Comparison of ENCODE assay signal across 27 mouse cellular contexts in genomic region chr3:30748316-30748715, GRCm38 (mm10). TPM values are rescaled to one million over a fixed set of nuclear protein-coding genes. Genes with fewer than 3 reads are reported as not detected.
DNase-seq lines count a peak whose midpoint lies in the region; ATAC-seq lines count a peak whose summit lies in the region.
"Had no signal": no experiment of that assay in that cellular context is flagged by ENCODE, and none has a peak within 500 bp of the region (broad histone marks: within the 10 kb centered on the region; RNA-seq: fewer than 3 reads in every experiment).

No protein-coding gene starts in this region.

- no peak overlapping the region for H3K27ac ChIP-seq in intestine, embryonic 15.5 days
- H3K27ac ChIP-seq in intestine, embryonic 16.5 days (ENCODE audit: low read length) = no peak overlapping the region
- H3K27ac ChIP-seq in midbrain, embryonic 11.5 days (ENCODE audit: low read depth, low read length) = no peak overlapping the region
- H3K27ac ChIP-seq: embryonic facial prominence, embryonic 10.5 days; embryonic facial prominence, embryonic 12.5 days; forebrain, embryonic 13.5 days; forebrain, embryonic 15.5 days had no signal

- H3K4me3 ChIP-seq in intestine, embryonic 15.5 days (replicated peaks) = no peak overlapping the region
- H3K4me3 ChIP-seq in intestine, embryonic 16.5 days (ENCODE audit: low read length) = no peak overlapping the region
- H3K4me3 ChIP-seq in midbrain, embryonic 11.5 days (ENCODE audit: low read depth, low read length) = no peak overlapping the region
- H3K4me3 ChIP-seq: embryonic facial prominence, embryonic 10.5 days; embryonic facial prominence, embryonic 12.5 days; forebrain, embryonic 13.5 days; forebrain, embryonic 15.5 days had no signal

- H3K9ac ChIP-seq in intestine, embryonic 15.5 days = no peak overlapping the region
- no peak overlapping the region for H3K9ac ChIP-seq in intestine, embryonic 16.5 days (ENCODE audit: low read depth, low read length)
- H3K9ac ChIP-seq in midbrain, embryonic 11.5 days (ENCODE audit: low read length) = no peak overlapping the region
- H3K9ac ChIP-seq: embryonic facial prominence, embryonic 12.5 days; forebrain, embryonic 13.5 days; forebrain, embryonic 15.5 days had no signal

- 0 out of 2 replicates have a peak, but pooled peaks cover 3% of the 10 kb centered on the region for H3K4me1 ChIP-seq in intestine, embryonic 15.5 days (replicated peaks)
- no peaks in the 10 kb centered on the region for H3K4me1 ChIP-seq in intestine, embryonic 16.5 days (ENCODE audit: control insufficient read depth, insufficient read depth, low read length)
- H3K4me1 ChIP-seq in midbrain, embryonic 11.5 days (ENCODE audit: control insufficient read depth, insufficient read depth, low read length) = no peaks in the 10 kb centered on the region
- H3K4me1 ChIP-seq: embryonic facial prominence, embryonic 10.5 days; embryonic facial prominence, embryonic 12.5 days; forebrain, embryonic 13.5 days; forebrain, embryonic 15.5 days had no signal

- H3K27me3 ChIP-seq in intestine, embryonic 15.5 days (replicated peaks) = no peaks in the 10 kb centered on the region
- H3K27me3 ChIP-seq in intestine, embryonic 16.5 days (replicated peaks; ENCODE audit: control insufficient read depth, insufficient read depth, low read length) = no peaks in the 10 kb centered on the region
- H3K27me3 ChIP-seq in midbrain, embryonic 11.5 days (ENCODE audit: control insufficient read depth, insufficient read depth, low read length) = no peaks in the 10 kb centered on the region
- H3K27me3 ChIP-seq: embryonic facial prominence, embryonic 12.5 days; forebrain, embryonic 13.5 days; forebrain, embryonic 15.5 days had no signal

- no peaks in the 10 kb centered on the region for H3K36me3 ChIP-seq in intestine, embryonic 15.5 days
- no peaks in the 10 kb centered on the region for H3K36me3 ChIP-seq in intestine, embryonic 16.5 days (ENCODE audit: control insufficient read depth, insufficient read depth, low read length)
- H3K36me3 ChIP-seq in midbrain, embryonic 11.5 days (ENCODE audit: control insufficient read depth, insufficient read depth, low read length) = no peaks in the 10 kb centered on the region
- H3K36me3 ChIP-seq: embryonic facial prominence, embryonic 10.5 days; embryonic facial prominence, embryonic 12.5 days; forebrain, embryonic 15.5 days had no signal

- intact Hi-C loops in left cerebral cortex, postnatal 25 days (cut with DNase I) = no loop called here

- peak; percentile 55; the same call in 1 of the 2 replicates for ATAC-seq in intestine, embryonic 15.5 days
- no peak for ATAC-seq in intestine, embryonic 16.5 days
- ATAC-seq in midbrain, embryonic 11.5 days (ENCODE audit: low FRiP score) = no peak
- ATAC-seq: forebrain, embryonic 13.5 days; forebrain, embryonic 15.5 days had no signal

- H3K9me3 ChIP-seq in intestine, embryonic 15.5 days = no peaks in the 10 kb centered on the region
- no peaks in the 10 kb centered on the region for H3K9me3 ChIP-seq in intestine, embryonic 16.5 days (ENCODE audit: control insufficient read depth, low read length)
- no peaks in the 10 kb centered on the region for H3K9me3 ChIP-seq in midbrain, embryonic 11.5 days (ENCODE audit: control insufficient read depth, low read length)
- H3K9me3 ChIP-seq: embryonic facial prominence, embryonic 12.5 days; forebrain, embryonic 13.5 days; forebrain, embryonic 15.5 days had no signal

- no peak overlapping the region for H3K4me2 ChIP-seq in intestine, embryonic 15.5 days (replicated peaks)
- H3K4me2 ChIP-seq in intestine, embryonic 16.5 days (ENCODE audit: low read depth, low read length) = no peak overlapping the region
- H3K4me2 ChIP-seq in midbrain, embryonic 11.5 days = no peak overlapping the region
- H3K4me2 ChIP-seq: embryonic facial prominence, embryonic 12.5 days; forebrain, embryonic 13.5 days; forebrain, embryonic 15.5 days had no signal

- peak; percentile 83 for DNase-seq in retina, adult 2 months (ENCODE audit: low read depth, low spot score)
- peak; percentile 8 for DNase-seq in retina, embryonic 14.5 days (ENCODE audit: low spot score)
- DNase-seq in retina, postnatal 7 days (ENCODE audit: low read depth, low spot score) = peak; percentile 83
- no peak for DNase-seq in midbrain, embryonic 11.5 days (ENCODE audit: low spot score, missing footprints)
- DNase-seq in left cerebral cortex, postnatal 25 days (ENCODE audit: low spot score in 2 of 2) = no peak
- DNase-seq: adrenal gland, adult 2 months; adrenal gland, postnatal 10 days; adrenal gland, postnatal 25 days; cerebellum, adult 11 months; cerebellum, adult 18-20 months; cerebellum, adult 8-10 months; cerebellum, adult 9-11 months; cerebellum, postnatal 14 days; cerebellum, postnatal 36 days; embryo, embryonic 11 days had no signal

- WGBS in intestine, embryonic 15.5 days = 65% methylated on average over 9 of the region's 9 CpGs
- WGBS in intestine, embryonic 16.5 days = 70% methylated on average over 9 of the region's 9 CpGs
- 87% methylated on average over 9 of the region's 9 CpGs for WGBS in midbrain, embryonic 11.5 days

RNA-seq across cellular contexts. Expression of gene Samd7, which starts 2.2 kb away (rescaled TPM):
- not detected in 2 replicates for polyA plus RNA-seq in intestine, embryonic 15.5 days (2015; fragmentation: Nextera tagmentation; extraction: Ambion mirVana)
- polyA plus RNA-seq in intestine, embryonic 16.5 days (2015; fragmentation: Nextera tagmentation; extraction: Ambion mirVana) = not detected in 2 replicates
- not detected in 2 replicates for polyA plus RNA-seq in midbrain, embryonic 11.5 days (2014; fragmentation: Nextera tagmentation; extraction: Ambion mirVana)
- total RNA-seq in left cerebral cortex, postnatal 25 days (2021) = not detected
- total RNA-seq: adrenal gland, adult 2 months; adrenal gland, postnatal 25 days; common myeloid progenitor, adult 5-6 weeks; MEL had no signal
- polyA plus RNA-seq: C2C12; embryonic facial prominence, embryonic 10.5 days; embryonic facial prominence, embryonic 12.5 days; embryonic facial prominence, embryonic 14.5 days; forebrain, embryonic 11.5 days; forebrain, embryonic 13.5 days; forebrain, embryonic 15.5 days had no signal

RNA-seq across cellular contexts. Expression of gene Sec62, which starts 44.4 kb away (rescaled TPM):
- 68.3 and 83.5 TPM in 2 replicates for polyA plus RNA-seq in intestine, embryonic 15.5 days (2015; fragmentation: Nextera tagmentation; extraction: Ambion mirVana)
- 56.4 and 60.1 TPM in 2 replicates for polyA plus RNA-seq in intestine, embryonic 16.5 days (2015; fragmentation: Nextera tagmentation; extraction: Ambion mirVana)
- polyA plus RNA-seq in midbrain, embryonic 11.5 days (2014; fragmentation: Nextera tagmentation; extraction: Ambion mirVana) = 73.0 and 75.9 TPM in 2 replicates
- 100 to 1,000 TPM; 115 to 117 TPM for total RNA-seq in left cerebral cortex, postnatal 25 days (2021)

RNA-seq across cellular contexts. Expression of gene Lrrc31, which starts 48.7 kb away (rescaled TPM):
- polyA plus RNA-seq in intestine, embryonic 15.5 days (2015; fragmentation: Nextera tagmentation; extraction: Ambion mirVana) = 1.3 and 1.9 TPM in 2 replicates
- polyA plus RNA-seq in intestine, embryonic 16.5 days (2015; fragmentation: Nextera tagmentation; extraction: Ambion mirVana) = 2.4 and 2.8 TPM in 2 replicates
- not detected in 2 replicates for polyA plus RNA-seq in midbrain, embryonic 11.5 days (2014; fragmentation: Nextera tagmentation; extraction: Ambion mirVana)
- total RNA-seq in left cerebral cortex, postnatal 25 days (2021) = not detected
- total RNA-seq: adrenal gland, adult 2 months; adrenal gland, postnatal 10 days; adrenal gland, postnatal 25 days; common myeloid progenitor, adult 5-6 weeks; MEL had no signal
- polyA plus RNA-seq: adrenal gland, adult 2 months; brain, embryonic 14.5 days; C2C12; embryonic facial prominence, embryonic 10.5 days; embryonic facial prominence, embryonic 12.5 days; forebrain, embryonic 11.5 days; forebrain, embryonic 13.5 days; forebrain, embryonic 15.5 days had no signal

Comparison
In these comparisons a context has a peak if more than half of its experiments do, and no peak if none do; other contexts are left out.
1. DNase-seq: peak in retina, adult 2 months (single experiment), retina, embryonic 14.5 days (single experiment) and retina, postnatal 7 days (single experiment); none in midbrain, embryonic 11.5 days (single experiment) and left cerebral cortex, postnatal 25 days (0 of 2).